Mouse (Mus musculus): ENCODE data around the gene Tuba8.

GRCm38 (mm10) chr6:121174761-121175160 lies 35.7 kb upstream of the Tuba8 start:
- TF ChIP-seq CTCF (conservative IDR thresholded peaks at IDR 0.05; ENCODE audit: insufficient read depth, insufficient read length, low read depth, low read length) (no peak), POLR2A (IDR thresholded peaks at IDR 0.05; ENCODE audit: low read depth, low read length) (no peak)

All from kidney, adult 2 months (tissue).